Mouse (Mus musculus): ENCODE measurements around the gene Sgce.
"Not testable (repeated sequence)": the region's sequence is repeated elsewhere in the genome, so short reads cannot be mapped to it uniquely, and the experiment has no call there.

The Sgce gene

GRCm38 (mm10) chr6:4746696-4747439, at the start of gene Sgce, which contains the start of gene Peg10:
Sgce (minus strand) TSS chr6:4747207.
Peg10 (plus strand) TSS chr6:4747306.
- peak; percentile 41 for DNase-seq

GRCm38 (mm10) chr6:4796281-4796680, 49.3 kb upstream of the Sgce start:
- no peak for DNase-seq

- DNase-seq: no peak
Observed at GRCm38 (mm10) chr6:4762252-4762651, 15.2 kb upstream of the Sgce start.

GRCm38 (mm10) chr6:4761415-4762142, 14.6 kb upstream of the Sgce start:
- DNase-seq: not testable (repeated sequence)

- DNase-seq: no peak
Observed at GRCm38 (mm10) chr6:4754886-4755285, 7.9 kb upstream of the Sgce start.

- DNase-seq: no peak
Observed at GRCm38 (mm10) chr6:4754286-4754685, 7.3 kb upstream of the Sgce start.

- no peak for DNase-seq
Observed at GRCm38 (mm10) chr6:4751355-4751754, 4.3 kb upstream of the Sgce start.

- DNase-seq: peak; percentile 94
Observed at GRCm38 (mm10) chr6:4749091-4749490, 2.1 kb upstream of the Sgce start.

- peak; percentile 9 for DNase-seq
Observed at GRCm38 (mm10) chr6:4748506-4748961, 1.5 kb upstream of the Sgce start.

GRCm38 (mm10) chr6:4747677-4748505, 884 bp upstream of the Sgce start:
- DNase-seq: peak; percentile 9

- DNase-seq: no peak
Observed at GRCm38 (mm10) chr6:4746036-4746695, 841 bp downstream of the Sgce start.

GRCm38 (mm10) chr6:4740511-4740910, 6.5 kb downstream of the Sgce start:
- no peak for DNase-seq

GRCm38 (mm10) chr6:4739522-4740355, 7.3 kb downstream of the Sgce start:
- no peak for DNase-seq

GRCm38 (mm10) chr6:4738717-4739116, 8.3 kb downstream of the Sgce start:
- no peak for DNase-seq

- DNase-seq: no peak
Observed at GRCm38 (mm10) chr6:4738034-4738629, 8.9 kb downstream of the Sgce start.

- DNase-seq: no peak
Observed at GRCm38 (mm10) chr6:4736372-4736771, 10.6 kb downstream of the Sgce start.

- DNase-seq: no peak
Observed at GRCm38 (mm10) chr6:4733208-4733607, 13.8 kb downstream of the Sgce start.

- no peak for DNase-seq
Observed at GRCm38 (mm10) chr6:4731675-4732074, 15.3 kb downstream of the Sgce start.

- no peak for DNase-seq
Observed at GRCm38 (mm10) chr6:4728305-4728704, 18.7 kb downstream of the Sgce start.

- DNase-seq: no peak
Observed at GRCm38 (mm10) chr6:4723998-4724757, 22.8 kb downstream of the Sgce start.

- no peak for DNase-seq
Observed at GRCm38 (mm10) chr6:4722739-4723138, 24.3 kb downstream of the Sgce start.
